15 mouse cellular contexts compared by ENCODE assay signal in the genomic region with DNA sequence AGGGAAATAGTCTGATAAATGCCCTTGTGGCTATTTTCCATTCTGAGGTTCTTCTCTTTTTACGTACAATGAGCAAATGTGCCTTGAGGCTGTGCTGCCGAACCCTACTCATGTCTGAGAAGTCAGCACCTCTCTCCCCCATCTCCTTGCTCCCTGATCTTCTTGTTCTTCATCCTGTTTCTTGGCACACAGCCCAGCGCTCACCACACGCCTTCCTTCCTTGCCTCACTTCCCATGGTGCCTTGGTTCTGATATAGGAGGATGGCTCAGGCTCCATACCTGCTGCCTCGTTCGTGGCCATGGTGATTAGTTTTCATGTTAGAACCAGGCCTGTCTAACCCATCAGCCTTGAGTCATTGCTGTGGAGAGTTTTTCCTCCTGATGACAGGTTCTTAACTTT.
"Had no signal": no experiment of that assay in that cellular context is flagged by ENCODE, and none has a peak within 500 bp of the region (broad histone marks: within the 10 kb centered on the region; RNA-seq: fewer than 3 reads in every experiment).

No protein-coding gene starts in this region.

- H3K9ac ChIP-seq: limb, embryonic 15.5 days; liver, embryonic 12.5 days; lung, embryonic 14.5 days; midbrain, embryonic 12.5 days; stomach, embryonic 15.5 days had no signal

- DNase-seq: kidney, postnatal 10 days; kidney, postnatal 4 days; lung, embryonic 14.5 days; lung, postnatal 10 days; lung, postnatal 4 days; right cerebral cortex, postnatal 14 days; thymus, adult 2 months; thymus, postnatal 25 days had no signal

- ATAC-seq: liver, embryonic 12.5 days; midbrain, embryonic 16.5 days had no signal

- H3K27ac ChIP-seq: layer of hippocampus, adult 2 months; left cerebral cortex, adult 2 months; limb, embryonic 15.5 days; liver, embryonic 12.5 days; midbrain, embryonic 12.5 days; stomach, embryonic 15.5 days had no signal

- H3K36me3 ChIP-seq: limb, embryonic 15.5 days; liver, embryonic 12.5 days; stomach, embryonic 15.5 days had no signal

- H3K4me1 ChIP-seq: limb, embryonic 15.5 days; liver, embryonic 12.5 days; midbrain, embryonic 12.5 days; stomach, embryonic 15.5 days had no signal

- H3K4me2 ChIP-seq: limb, embryonic 15.5 days; liver, embryonic 12.5 days; lung, embryonic 14.5 days; midbrain, embryonic 12.5 days; stomach, embryonic 15.5 days had no signal

- H3K9me3 ChIP-seq: limb, embryonic 15.5 days; liver, embryonic 12.5 days; midbrain, embryonic 12.5 days; stomach, embryonic 15.5 days had no signal

- H3K27me3 ChIP-seq: limb, embryonic 15.5 days; liver, embryonic 12.5 days; midbrain, embryonic 12.5 days; stomach, embryonic 15.5 days had no signal

- H3K4me3 ChIP-seq: layer of hippocampus, adult 2 months; left cerebral cortex, adult 2 months; limb, embryonic 15.5 days; liver, embryonic 12.5 days; midbrain, embryonic 12.5 days; stomach, embryonic 15.5 days had no signal
